Mouse (Mus musculus): Measurements from ENCODE around the gene Gm20878. TPM values are rescaled to one million over a fixed set of nuclear protein-coding genes. Genes with fewer than 3 reads are reported as not detected.
"Not testable (repeated sequence)": the region's sequence is repeated elsewhere in the genome, so short reads cannot be mapped to it uniquely, and the experiment has no call there.

Gm20878 gene
- 2.0 and 2.4 TPM in 2 replicates for polyA plus RNA-seq (2014; fragmentation: Nextera tagmentation; extraction: Ambion mirVana)

DNA sequence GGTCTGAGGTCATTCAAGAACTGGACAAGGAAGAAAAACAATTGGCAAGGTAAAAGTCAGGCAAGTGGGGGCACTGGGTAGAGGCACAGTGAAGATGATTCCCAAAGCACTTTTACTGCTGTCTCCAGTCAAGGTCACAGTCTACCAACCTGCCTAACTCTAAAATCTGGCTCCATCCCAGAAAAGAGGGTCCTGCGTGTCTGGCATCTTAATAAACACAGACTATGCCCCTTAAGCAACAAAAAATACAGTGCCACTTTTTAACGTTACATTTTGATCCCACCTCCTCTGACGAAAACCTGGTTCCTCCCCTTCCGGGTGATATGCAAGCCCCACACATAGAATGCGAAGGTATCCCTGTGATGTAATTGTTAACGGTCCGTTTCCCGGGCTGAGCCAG lies at the start of gene Gm20878:
Gene Gm20878, plus strand, starts transcription at position 301 of the 400 bp plus-strand sequence.
- H3K9ac ChIP-seq (ENCODE audit: low read length); H3K9me3 ChIP-seq (ENCODE audit: control insufficient read depth, low read length); H3K4me2 ChIP-seq (ENCODE audit: low read length); H3K27me3 ChIP-seq (replicated peaks; ENCODE audit: control insufficient read depth, insufficient read depth, low read length); ATAC-seq (replicated peaks; ENCODE audit: low FRiP score, low TSS enrichment, low read depth); H3K27ac ChIP-seq (ENCODE audit: low read depth); DNase-seq (ENCODE audit: low spot score); H3K36me3 ChIP-seq (ENCODE audit: control insufficient read depth, insufficient read depth, low read length); H3K4me3 ChIP-seq (ENCODE audit: low read depth, low read length); H3K4me1 ChIP-seq (replicated peaks; ENCODE audit: control insufficient read depth, insufficient read depth, low read length): not testable (repeated sequence)
- WGBS = no CpG with 5 or more reads among the region's 8 CpGs

DNA sequence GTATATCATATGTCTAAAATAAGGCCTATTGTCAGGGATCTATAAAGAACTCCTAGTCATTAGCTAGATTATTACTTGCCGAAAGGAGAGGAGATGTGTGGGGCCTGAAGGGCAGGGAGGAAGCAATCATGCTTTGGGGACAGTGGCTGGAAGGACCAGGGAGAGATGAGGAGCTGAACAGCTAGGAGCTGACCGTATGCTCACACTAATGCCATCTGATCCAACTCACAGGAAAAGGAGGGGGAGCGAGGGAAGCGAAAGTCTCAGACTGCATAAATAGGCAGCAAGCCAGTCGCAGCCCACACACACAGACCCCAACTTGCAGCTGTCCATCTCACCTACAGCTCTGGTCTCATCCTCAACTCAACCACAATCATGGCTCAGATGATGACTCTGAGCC lies 38.1 kb upstream of the Gm20878 start, which contains the start of gene Gm21541:
Gene Gm21541, plus strand, starts transcription at position 301 of the 400 bp plus-strand sequence.
- not testable (repeated sequence) for H3K27me3 ChIP-seq (replicated peaks; ENCODE audit: control insufficient read depth, insufficient read depth, low read length); H3K4me3 ChIP-seq (ENCODE audit: low read depth, low read length); ATAC-seq (replicated peaks; ENCODE audit: low FRiP score, low TSS enrichment, low read depth); H3K27ac ChIP-seq (ENCODE audit: low read depth); H3K4me1 ChIP-seq (replicated peaks; ENCODE audit: control insufficient read depth, insufficient read depth, low read length); H3K4me2 ChIP-seq (ENCODE audit: low read length); H3K9ac ChIP-seq (ENCODE audit: low read length); H3K36me3 ChIP-seq (ENCODE audit: control insufficient read depth, insufficient read depth, low read length); H3K9me3 ChIP-seq (ENCODE audit: control insufficient read depth, low read length); DNase-seq (ENCODE audit: low spot score)
- no CpG with 5 or more reads among the region's 5 CpGs for WGBS

DNA sequence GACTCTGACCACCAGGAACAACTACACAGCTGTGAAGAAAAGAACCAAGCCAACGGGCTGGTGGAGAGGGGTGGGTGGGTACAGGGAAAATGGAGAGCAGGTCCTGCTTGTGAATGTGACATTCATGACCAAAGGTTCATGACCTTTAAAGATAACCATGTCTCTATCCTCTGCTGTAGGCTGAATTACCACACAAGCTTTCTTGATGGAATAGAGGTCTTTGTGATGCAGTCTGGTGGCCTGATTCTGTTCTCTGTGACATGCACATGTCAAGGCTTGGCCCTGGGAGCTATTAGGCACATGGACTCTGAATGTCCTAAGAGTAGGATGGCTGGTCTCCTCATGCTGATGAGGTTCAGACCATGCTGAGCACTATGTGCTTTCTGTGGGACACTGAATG lies 24.4 kb downstream of the Gm20878 start, which contains the start of gene Fam205a4:
Gene Fam205a4, plus strand, starts transcription at position 301 of the 400 bp plus-strand sequence.
- not testable (repeated sequence) for H3K9me3 ChIP-seq (ENCODE audit: control insufficient read depth, low read length); H3K4me3 ChIP-seq (ENCODE audit: low read depth, low read length); H3K4me1 ChIP-seq (replicated peaks; ENCODE audit: control insufficient read depth, insufficient read depth, low read length); H3K9ac ChIP-seq (ENCODE audit: low read length); H3K27me3 ChIP-seq (replicated peaks; ENCODE audit: control insufficient read depth, insufficient read depth, low read length); DNase-seq (ENCODE audit: low spot score); H3K4me2 ChIP-seq (ENCODE audit: low read length); H3K36me3 ChIP-seq (ENCODE audit: control insufficient read depth, insufficient read depth, low read length); ATAC-seq (replicated peaks; ENCODE audit: low FRiP score, low TSS enrichment, low read depth); H3K27ac ChIP-seq (ENCODE audit: low read depth)
- WGBS = no CpG with 5 or more reads among the region's 1 CpGs

Other genes with a start within 250 kb of the Gm20878 start
- gene Cntfr, start 244.5 kb upstream of the Gm20878 start, polyA plus RNA-seq (2014; fragmentation: Nextera tagmentation; extraction: Ambion mirVana) = 5.2 and 6.2 TPM in 2 replicates
- gene Il11ra1, start 241.6 kb upstream of the Gm20878 start, polyA plus RNA-seq (2014; fragmentation: Nextera tagmentation; extraction: Ambion mirVana) = 130 and 143 TPM in 2 replicates
- gene Rpp25l, start 228.0 kb upstream of the Gm20878 start, polyA plus RNA-seq (2014; fragmentation: Nextera tagmentation; extraction: Ambion mirVana) = 71.9 and 76.4 TPM in 2 replicates
- gene Dctn3, start 218.4 kb upstream of the Gm20878 start, polyA plus RNA-seq (2014; fragmentation: Nextera tagmentation; extraction: Ambion mirVana) = 123 and 124 TPM in 2 replicates
- gene Arid3c, start 210.4 kb upstream of the Gm20878 start, polyA plus RNA-seq (2014; fragmentation: Nextera tagmentation; extraction: Ambion mirVana) = not detected in 2 replicates
- gene Galt, start 186.3 kb upstream of the Gm20878 start, polyA plus RNA-seq (2014; fragmentation: Nextera tagmentation; extraction: Ambion mirVana) = 44.8 and 47.7 TPM in 2 replicates
- gene Sigmar1, start 185.4 kb upstream of the Gm20878 start, polyA plus RNA-seq (2014; fragmentation: Nextera tagmentation; extraction: Ambion mirVana) = 113 TPM in 2 replicates
- 35.0 and 39.3 TPM in 2 replicates for gene Ccl27a, start 167.3 kb upstream of the Gm20878 start, polyA plus RNA-seq (2014; fragmentation: Nextera tagmentation; extraction: Ambion mirVana)
- 20.5 TPM in 1 of 2 replicates, not detected in the other for gene Gm21541, start 38.0 kb upstream of the Gm20878 start, polyA plus RNA-seq (2014; fragmentation: Nextera tagmentation; extraction: Ambion mirVana)
- gene Fam205a4, start 24.5 kb downstream of the Gm20878 start, polyA plus RNA-seq (2014; fragmentation: Nextera tagmentation; extraction: Ambion mirVana) = 0.23 and 0.41 TPM in 2 replicates
- 0.17 TPM in 1 of 2 replicates, not detected in the other for gene Gm21093, start 93.2 kb downstream of the Gm20878 start, polyA plus RNA-seq (2014; fragmentation: Nextera tagmentation; extraction: Ambion mirVana)
- gene Gm3893, start 149.6 kb downstream of the Gm20878 start, polyA plus RNA-seq (2014; fragmentation: Nextera tagmentation; extraction: Ambion mirVana) = not detected in 2 replicates
- not detected in 2 replicates for gene Gm13304, start 173.2 kb downstream of the Gm20878 start, polyA plus RNA-seq (2014; fragmentation: Nextera tagmentation; extraction: Ambion mirVana)
- gene Gm13306, start 211.9 kb downstream of the Gm20878 start, polyA plus RNA-seq (2014; fragmentation: Nextera tagmentation; extraction: Ambion mirVana) = not detected in 2 replicates
- gene Gm13305, start 227.0 kb downstream of the Gm20878 start, polyA plus RNA-seq (2014; fragmentation: Nextera tagmentation; extraction: Ambion mirVana) = not detected in 2 replicates